Mouse (Mus musculus) embryonic facial prominence, embryonic 13.5 days (tissue): Measurements from ENCODE around the gene Prickle2. TPM values are rescaled to one million over a fixed set of nuclear protein-coding genes. Genes with fewer than 3 reads are reported as not detected.

ENCODE experiments used
- ATAC-seq: fragments of 200-750 bp; cut with Nextera tagmentation; 2 replicates; pipeline ENCODE4 v1.8.0; 2017; ENCODE audit warnings: low read depth; ENCODE audit not compliant: insufficient number of reproducible peaks, insufficient read depth, low FRiP score, low TSS enrichment
- H3K27ac ChIP-seq: fragments of 300-500 bp; sonication (generic); 2 replicates; pipeline ENCODE4 v1.5.1; 2015; ENCODE audit warnings: moderate library complexity, mild to moderate bottlenecking, inconsistent platforms
- H3K27me3 ChIP-seq: fragments of 300-500 bp; sonication (generic); 2 replicates; pipeline ENCODE4 v1.6.1; 2015; ENCODE audit warnings: mild to moderate bottlenecking, inconsistent platforms
- H3K36me3 ChIP-seq: fragments of 300-500 bp; sonication (generic); 2 replicates; pipeline ENCODE4 v1.6.1; 2015; ENCODE audit warnings: mild to moderate bottlenecking, inconsistent platforms
- H3K4me1 ChIP-seq: fragments of 300-500 bp; sonication (generic); 2 replicates; pipeline ENCODE4 v1.6.1; 2015; ENCODE audit warnings: inconsistent platforms
- H3K4me2 ChIP-seq: fragments of 300-500 bp; sonication (generic); 2 replicates; pipeline ENCODE4 v1.6.1; 2015; ENCODE audit warnings: moderate library complexity, mild to moderate bottlenecking, inconsistent platforms
- H3K4me3 ChIP-seq: fragments of 300-500 bp; sonication (generic); 2 replicates; pipeline ENCODE4 v1.5.1; 2015; ENCODE audit warnings: mild to moderate bottlenecking, inconsistent platforms
- H3K9ac ChIP-seq: fragments of 300-500 bp; sonication (generic); 2 replicates; pipeline ENCODE4 v1.6.1; 2015; ENCODE audit warnings: mild to moderate bottlenecking, inconsistent platforms
- H3K9me3 ChIP-seq: fragments of 300-500 bp; sonication (generic); 2 replicates; pipeline ENCODE4 v1.6.1; 2016; ENCODE audit warnings: inconsistent platforms
- WGBS: fragments of 180-500 bp; shearing (Covaris S2); methylation state at CpG from one replicate; pipeline ENCODE4 v1.1.7; 2015; ENCODE audit warnings: mixed read lengths; 5-methylcytosine and 5-hydroxymethylcytosine counted together
- polyA plus RNA-seq: library from polyadenylated mRNA; unstranded; fragments of >200 nt; fragmentation: Nextera tagmentation; extraction: Ambion mirVana; gene quantifications from 2 replicates; pipeline ENCODE4 v1.2.1, GENCODE M21; 2015

Prickle2 gene
- polyA plus RNA-seq, 1 experiment from 2014 or later = 6.5 TPM

DNA sequence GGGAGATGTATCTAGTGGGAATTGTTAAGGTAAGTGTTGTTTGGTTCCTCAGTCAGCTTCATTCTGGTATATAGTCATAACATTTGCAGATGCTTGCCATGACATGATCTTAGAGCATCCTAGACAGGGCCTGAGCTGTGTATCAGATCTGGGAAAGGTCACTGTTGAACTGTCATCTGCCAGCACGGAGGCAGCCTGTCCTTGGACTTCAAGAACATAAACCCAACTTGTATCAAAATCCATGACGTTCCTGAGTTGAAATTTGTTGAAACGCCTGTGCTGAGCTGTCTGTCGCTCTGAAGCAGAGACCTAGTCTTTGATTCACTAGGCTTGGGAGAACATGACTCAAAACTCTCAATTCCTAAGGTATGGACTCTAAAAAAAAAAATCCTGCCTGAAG lies 8.8 kb upstream of the Prickle2 start:
- Histone ChIP-seq H3K9me3 (no peaks in the 10 kb centered on the region), H3K36me3 (no peaks in the 10 kb centered on the region), H3K27ac (no peak overlapping the region), H3K4me2 (no peak overlapping the region), H3K4me3 (no peak overlapping the region), H3K4me1 (0 out of 2 replicates have a peak, but pooled peaks cover 5% of the 10 kb centered on the region), H3K27me3 (no peaks in the 10 kb centered on the region), H3K9ac (no peak overlapping the region)
- ATAC-seq = no peak
- 73% methylated on average over 4 of the region's 4 CpGs for whole genome bisulfite sequencing

DNA sequence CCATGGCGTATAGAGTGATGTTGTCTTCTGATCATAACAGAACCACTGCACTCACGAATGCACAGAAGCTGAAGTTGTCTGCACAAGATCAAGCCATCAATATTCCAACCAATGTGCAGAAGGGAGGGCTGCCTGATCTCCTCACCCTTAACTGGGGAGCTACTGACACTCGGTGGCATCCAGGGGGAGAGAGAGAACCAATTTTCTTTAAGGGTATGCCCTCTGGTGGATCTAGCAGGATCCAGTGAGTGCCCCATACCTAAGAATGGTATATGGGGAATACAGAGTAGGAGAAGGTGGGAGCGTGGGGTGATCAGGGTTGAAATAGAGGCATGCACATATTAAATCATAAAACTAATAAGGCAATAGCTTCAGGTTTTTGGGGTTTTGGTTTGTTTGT lies 2.2 kb upstream of the Prickle2 start:
- Histone ChIP-seq H3K36me3 (no peaks in the 10 kb centered on the region), H3K9me3 (no peaks in the 10 kb centered on the region), H3K4me2 (no peak overlapping the region), H3K27ac (no peak overlapping the region), H3K4me3 (no peak overlapping the region), H3K9ac (no peak overlapping the region), H3K27me3 (no peaks in the 10 kb centered on the region; the same call in 1 of the 2 replicates), H3K4me1 (peaks cover 25% of the 10 kb centered on the region)
- no peak for ATAC-seq
- WGBS = 63% methylated on average over 4 of the region's 4 CpGs

DNA sequence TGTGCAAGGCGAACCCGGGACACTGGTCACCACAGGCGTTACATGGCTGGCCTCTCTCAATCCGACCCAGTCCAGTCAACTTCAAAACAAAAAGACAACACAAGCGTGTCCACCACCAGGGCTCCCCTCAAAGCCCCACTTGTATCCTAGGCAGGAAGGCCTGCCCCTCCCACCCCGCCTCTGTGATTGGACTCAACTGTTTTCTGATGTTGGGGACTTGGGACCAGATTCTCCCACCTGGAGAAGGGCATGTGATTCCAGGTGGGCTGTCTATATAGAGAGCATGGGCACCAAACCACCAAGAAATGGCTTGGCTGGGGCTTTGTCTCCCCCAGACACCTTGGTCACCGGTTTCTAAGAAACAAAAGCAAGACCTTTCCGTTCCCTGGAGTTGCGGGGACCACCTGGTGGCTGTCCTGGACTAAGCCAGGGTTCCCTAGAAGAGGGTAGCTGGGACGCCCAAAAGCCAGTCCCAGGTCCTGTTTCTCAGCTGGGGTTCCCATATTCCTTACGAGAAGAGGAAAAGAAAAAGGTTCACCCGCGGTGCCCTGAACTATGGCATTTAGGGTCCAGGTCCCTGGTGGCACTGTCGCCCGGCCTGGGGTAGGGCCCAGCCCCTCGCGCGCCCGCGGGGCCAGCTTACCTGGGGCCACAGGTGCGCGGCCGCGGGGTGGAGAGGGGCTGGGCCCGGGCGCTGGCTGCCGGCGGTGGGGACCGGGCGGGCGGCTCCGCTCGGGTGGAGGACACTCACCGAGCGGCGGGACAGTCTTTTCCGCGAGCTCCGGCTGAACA lies 406 bp downstream of the Prickle2 start:
- H3K4me1 ChIP-seq = peaks cover 26% of the 10 kb centered on the region
- no peaks in the 10 kb centered on the region; the same call in 1 of the 2 replicates for H3K27me3 ChIP-seq
- peak overlapping the region; percentile 85 for H3K4me2 ChIP-seq
- peak overlapping the region; percentile 83 for H3K9ac ChIP-seq
- ATAC-seq = peak; percentile 16; the same call in 1 of the 2 replicates
- H3K4me3 ChIP-seq = peak overlapping the region; percentile 82
- H3K9me3 ChIP-seq = no peaks in the 10 kb centered on the region
- under 1% methylated on average over 39 of the region's 39 CpGs for WGBS
- H3K36me3 ChIP-seq = no peaks in the 10 kb centered on the region
- peak overlapping the region; percentile 91 for H3K27ac ChIP-seq

DNA sequence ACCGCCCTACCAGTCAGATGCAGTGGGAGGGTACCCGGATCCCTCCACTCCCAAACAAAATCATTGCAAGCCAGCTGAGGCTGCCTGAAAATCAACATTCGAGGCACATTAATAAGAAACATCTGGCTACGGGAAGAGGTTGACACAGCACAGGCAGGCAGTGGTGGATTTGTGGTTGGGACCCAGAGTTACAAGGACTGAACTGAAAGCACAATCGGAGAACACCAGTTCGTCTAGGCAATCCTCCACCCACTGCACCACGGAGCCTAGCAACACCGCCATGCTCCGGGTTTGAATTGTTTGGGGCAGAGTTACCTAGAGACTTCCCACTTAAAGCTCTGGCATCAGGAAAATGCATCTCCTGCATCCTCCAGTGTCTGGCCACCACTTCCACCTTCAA lies 1.1 kb downstream of the Prickle2 start:
- peak overlapping the region; percentile 91 for H3K27ac ChIP-seq
- peak overlapping the region; percentile 85 for H3K4me2 ChIP-seq
- ATAC-seq = peak; percentile 86
- peak overlapping the region; percentile 83 for H3K9ac ChIP-seq
- H3K4me1 ChIP-seq = peaks cover 26% of the 10 kb centered on the region
- H3K36me3 ChIP-seq = no peaks in the 10 kb centered on the region
- no peaks in the 10 kb centered on the region for H3K9me3 ChIP-seq
- no peaks in the 10 kb centered on the region; the same call in 1 of the 2 replicates for H3K27me3 ChIP-seq
- 13% methylated on average over 9 of the region's 9 CpGs for WGBS
- peak overlapping the region; percentile 82 for H3K4me3 ChIP-seq

DNA sequence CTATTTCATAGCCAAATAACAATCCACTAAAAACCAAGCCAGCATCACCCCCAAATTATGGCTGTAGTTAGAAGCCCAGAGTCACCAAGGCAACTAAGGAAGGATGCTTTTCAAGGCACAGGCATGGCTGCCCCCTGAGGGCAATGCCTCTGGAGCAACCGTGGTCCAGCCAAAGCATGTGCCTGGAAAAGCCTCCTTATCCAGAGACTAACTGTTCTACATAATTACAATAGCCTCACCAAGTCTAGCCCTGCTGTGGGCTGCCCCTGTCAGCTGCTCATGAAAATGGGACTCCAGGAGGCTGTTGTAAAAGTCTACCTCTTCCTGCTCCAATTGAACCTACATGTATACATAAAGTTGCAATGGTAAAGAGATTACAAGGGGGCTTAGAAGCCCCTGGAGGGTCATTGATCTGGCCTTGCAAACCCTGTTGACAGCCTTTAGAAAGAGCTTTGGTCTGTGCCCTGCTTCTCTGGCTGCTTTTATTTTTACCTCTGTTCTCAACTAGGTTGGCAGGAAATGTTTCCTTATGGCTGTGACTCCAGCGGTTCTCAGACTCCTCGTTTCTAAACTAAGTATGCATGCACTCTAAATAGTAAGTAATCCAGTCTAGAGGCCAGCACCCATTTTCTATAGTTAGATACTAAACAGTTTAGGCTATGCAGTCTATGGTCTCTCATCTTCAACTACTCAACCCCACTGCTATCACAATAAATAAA lies 6.3 kb downstream of the Prickle2 start:
- WGBS = 25% methylated on average over 3 of the region's 3 CpGs

DNA sequence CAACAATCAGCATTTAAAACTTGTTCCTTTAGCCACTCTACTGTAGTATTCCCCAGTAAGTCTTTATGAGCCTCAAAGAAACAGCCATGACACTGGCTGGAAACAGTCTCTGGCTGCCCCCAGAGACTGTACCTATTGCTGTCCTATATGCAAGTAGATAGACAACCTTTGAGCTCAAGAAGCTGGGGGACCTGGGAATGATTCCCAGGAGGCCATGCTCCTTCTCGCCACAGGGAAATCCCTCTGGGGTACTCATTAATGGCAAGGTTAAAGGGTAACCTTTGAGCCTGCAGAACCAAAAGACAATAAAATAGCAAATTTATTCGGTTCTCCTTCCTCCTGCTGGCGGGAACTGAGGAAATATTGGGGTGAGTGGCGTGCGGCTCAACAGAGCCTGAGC lies 8.1 kb downstream of the Prickle2 start:
- Histone ChIP-seq H3K27ac (no peak overlapping the region), H3K27me3 (no peaks in the 10 kb centered on the region), H3K4me1 (0 out of 2 replicates have a peak, but pooled peaks cover 4% of the 10 kb centered on the region), H3K4me3 (no peak overlapping the region), H3K4me2 (no peak overlapping the region), H3K9ac (no peak overlapping the region), H3K36me3 (0 out of 2 replicates have a peak, but pooled peaks cover 2% of the 10 kb centered on the region), H3K9me3 (no peaks in the 10 kb centered on the region)
- ATAC-seq = no peak
- WGBS = 76% methylated on average over 5 of the region's 5 CpGs

More for the DNA sequence above, 6.3 kb downstream of the Prickle2 start:
- Histone ChIP-seq H3K4me3 (no peak overlapping the region), H3K27me3 (no peaks in the 10 kb centered on the region; the same call in 1 of the 2 replicates), H3K36me3 (no peaks in the 10 kb centered on the region), H3K27ac (no peak overlapping the region), H3K4me2 (no peak overlapping the region), H3K9me3 (no peaks in the 10 kb centered on the region), H3K4me1 (peaks cover 19% of the 10 kb centered on the region), H3K9ac (no peak overlapping the region)
- ATAC-seq = no peak

DNA sequence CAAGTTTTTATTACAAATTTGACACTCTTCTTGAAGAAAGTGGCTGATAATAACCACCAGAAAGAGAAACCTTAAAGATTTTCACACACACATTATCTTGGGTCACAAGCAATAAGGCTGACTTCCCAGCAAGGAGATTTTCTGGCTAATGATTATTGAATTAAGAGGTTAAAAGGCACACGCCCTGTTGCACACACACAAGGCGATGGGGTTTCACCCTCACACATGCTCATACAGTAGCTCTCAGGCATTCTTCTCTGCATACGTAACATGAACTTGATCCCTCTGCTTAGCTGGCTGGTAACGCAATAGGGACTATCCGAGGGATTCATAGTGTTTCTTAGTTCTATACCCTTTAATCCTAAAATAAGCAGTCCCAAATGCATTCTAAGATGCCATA lies 18.6 kb downstream of the Prickle2 start:
- H3K4me3 ChIP-seq = no peak overlapping the region
- no peak overlapping the region for H3K9ac ChIP-seq
- no peak overlapping the region for H3K4me2 ChIP-seq
- H3K9me3 ChIP-seq = no peaks in the 10 kb centered on the region
- H3K4me1 ChIP-seq = peaks cover 14% of the 10 kb centered on the region
- ATAC-seq = no peak
- H3K36me3 ChIP-seq = 0 out of 2 replicates have a peak, but pooled peaks cover 3% of the 10 kb centered on the region
- WGBS = 34% methylated on average over 5 of the region's 5 CpGs
- no peaks in the 10 kb centered on the region for H3K27me3 ChIP-seq
- no peak overlapping the region for H3K27ac ChIP-seq

DNA sequence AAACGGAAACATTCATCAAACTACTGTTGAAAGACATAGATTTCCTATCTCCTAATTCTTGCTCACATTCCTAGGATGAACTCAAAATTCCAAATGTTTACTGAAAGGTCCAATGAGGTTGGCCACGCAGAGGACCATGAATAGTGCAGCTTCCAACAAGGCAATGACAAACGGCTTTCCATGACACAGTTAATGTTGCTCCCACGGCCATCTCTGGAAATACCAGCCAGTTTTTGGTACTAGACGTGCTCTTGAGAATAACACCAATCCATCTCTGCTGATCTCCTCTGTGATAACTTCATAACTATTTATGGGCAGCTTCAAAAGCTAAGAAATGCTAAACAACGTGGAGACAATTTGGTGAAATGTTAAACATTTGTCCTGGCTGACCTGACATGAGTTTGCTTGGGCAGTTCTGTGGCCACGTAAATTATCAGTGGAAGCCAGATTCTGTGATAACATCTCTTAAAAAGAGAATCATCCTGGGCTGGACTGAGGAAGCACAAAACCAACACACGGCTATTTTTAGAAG lies 31.5 kb downstream of the Prickle2 start:
- 73% methylated on average over 8 of the region's 8 CpGs for WGBS

DNA sequence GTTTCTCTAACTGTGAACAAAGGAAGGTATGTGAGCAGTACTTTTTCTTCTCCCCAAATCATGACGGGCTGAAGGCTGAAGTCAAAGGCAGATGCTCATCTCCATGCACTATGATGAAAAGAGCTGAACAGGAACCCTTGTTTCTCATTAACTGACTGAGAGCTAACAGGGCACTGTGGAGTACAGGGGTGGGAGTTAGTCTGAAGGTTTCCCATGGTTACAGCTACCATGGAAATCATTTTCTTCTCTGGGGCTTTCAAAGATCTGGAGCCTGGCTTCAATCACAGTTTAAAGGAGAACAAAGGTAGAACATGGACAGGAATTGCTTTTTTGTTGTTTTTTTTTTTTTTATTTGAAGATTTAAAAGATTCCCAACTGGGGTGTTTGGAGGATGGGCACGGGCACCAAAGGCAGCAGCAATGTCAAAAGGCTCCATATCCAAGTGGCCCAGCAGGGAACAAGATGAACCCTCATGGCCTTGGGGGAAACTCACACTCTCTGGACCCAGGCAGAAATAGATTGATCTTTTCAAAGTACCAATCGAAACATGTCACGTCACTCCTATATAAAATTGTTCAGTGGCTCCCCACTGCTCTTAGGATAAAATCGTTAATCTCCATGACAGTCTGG lies 35.3 kb downstream of the Prickle2 start:
- peaks cover 11% of the 10 kb centered on the region for H3K4me1 ChIP-seq
- no peak overlapping the region for H3K27ac ChIP-seq
- no peak overlapping the region for H3K4me3 ChIP-seq
- H3K9ac ChIP-seq = no peak overlapping the region
- no peaks in the 10 kb centered on the region for H3K27me3 ChIP-seq
- H3K36me3 ChIP-seq = no peaks in the 10 kb centered on the region
- 69% methylated on average over 5 of the region's 5 CpGs for WGBS
- no peaks in the 10 kb centered on the region for H3K9me3 ChIP-seq
- ATAC-seq = no peak
- H3K4me2 ChIP-seq = no peak overlapping the region

More for the DNA sequence above, 31.5 kb downstream of the Prickle2 start:
- H3K4me1 ChIP-seq = peaks cover 11% of the 10 kb centered on the region
- no peak overlapping the region for H3K4me2 ChIP-seq
- H3K27ac ChIP-seq = no peak overlapping the region
- H3K9ac ChIP-seq = no peak overlapping the region
- no peaks in the 10 kb centered on the region for H3K36me3 ChIP-seq
- no peaks in the 10 kb centered on the region for H3K27me3 ChIP-seq
- ATAC-seq = no peak
- no peak overlapping the region for H3K4me3 ChIP-seq
- H3K9me3 ChIP-seq = no peaks in the 10 kb centered on the region

DNA sequence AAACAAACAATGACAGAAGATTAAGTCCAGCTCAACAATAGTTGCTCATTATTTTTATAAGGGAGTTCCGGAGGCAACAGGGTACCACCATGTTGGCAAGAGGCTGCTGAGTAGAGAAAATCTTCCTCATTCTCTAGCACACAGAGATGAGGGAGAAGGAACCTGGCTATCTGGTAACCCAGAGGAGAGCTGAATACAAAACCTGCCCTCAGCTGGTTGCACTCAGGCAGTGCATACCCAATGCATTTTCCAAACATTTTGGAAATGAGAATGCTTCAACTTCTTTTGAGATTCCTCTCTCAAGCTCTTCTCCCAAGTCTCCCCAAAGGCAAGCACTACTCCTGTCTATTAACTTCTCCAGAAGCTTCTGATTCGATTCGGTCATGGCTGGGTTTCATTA lies 36.3 kb downstream of the Prickle2 start:
- H3K36me3 ChIP-seq = no peaks in the 10 kb centered on the region
- H3K27me3 ChIP-seq = no peaks in the 10 kb centered on the region
- H3K9ac ChIP-seq = no peak overlapping the region
- WGBS = 69% methylated on average over 3 of the region's 3 CpGs
- peaks cover 21% of the 10 kb centered on the region for H3K4me1 ChIP-seq
- ATAC-seq = no peak
- H3K9me3 ChIP-seq = no peaks in the 10 kb centered on the region
- no peak overlapping the region for H3K4me3 ChIP-seq
- no peak overlapping the region for H3K27ac ChIP-seq
- no peak overlapping the region for H3K4me2 ChIP-seq

DNA sequence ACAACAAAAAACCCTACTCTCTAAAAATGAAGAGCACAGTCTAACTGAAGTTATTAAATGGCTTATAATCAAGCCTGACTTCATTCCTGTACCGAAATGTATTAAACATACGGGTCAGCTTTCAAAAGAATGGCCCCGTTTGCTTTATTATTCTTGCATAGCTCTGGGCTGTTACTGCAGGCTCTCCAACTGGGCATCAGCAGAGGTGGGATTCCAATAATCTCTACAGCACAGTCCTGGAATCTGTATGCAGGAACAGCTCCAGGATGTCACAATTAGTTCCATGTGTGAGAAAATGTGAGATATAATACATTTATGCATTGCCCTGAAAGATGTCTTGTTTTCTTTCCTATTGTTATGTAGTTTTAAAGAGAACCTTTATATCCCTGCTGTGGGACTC lies 38.4 kb downstream of the Prickle2 start:
- ATAC-seq = no peak
- peaks cover 29% of the 10 kb centered on the region for H3K4me1 ChIP-seq
- no peak overlapping the region for H3K4me3 ChIP-seq
- H3K4me2 ChIP-seq = no peak overlapping the region
- H3K9ac ChIP-seq = no peak overlapping the region
- H3K27me3 ChIP-seq = no peaks in the 10 kb centered on the region
- no peaks in the 10 kb centered on the region for H3K9me3 ChIP-seq
- 35% methylated on average over 3 of the region's 3 CpGs for WGBS
- no peaks in the 10 kb centered on the region for H3K36me3 ChIP-seq
- no peak overlapping the region for H3K27ac ChIP-seq
